Mouse (Mus musculus): Measurements from ENCODE around the gene Nupr1l.

DNA sequence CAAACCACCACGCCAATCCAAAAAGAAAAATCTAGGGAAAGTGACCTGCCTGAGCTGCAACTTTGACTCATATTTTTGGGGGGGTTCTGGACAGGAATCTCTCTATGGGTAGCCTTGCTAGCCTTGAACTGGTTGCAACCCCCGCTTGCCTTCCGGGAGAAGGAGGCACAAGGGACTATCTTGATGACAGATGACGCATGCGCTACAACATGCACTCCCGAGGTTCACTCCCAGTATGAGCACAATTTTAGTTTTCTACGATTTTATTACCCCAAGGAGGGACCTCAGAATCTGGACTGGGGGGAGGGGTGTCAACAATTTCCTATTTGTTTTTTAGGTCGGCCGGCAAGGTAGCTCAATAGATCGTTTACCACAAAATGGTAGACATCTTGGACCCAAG is 22.1 kb upstream of the Nupr1l start:
- TF ChIP-seq CTCF (IDR thresholded peaks at IDR 0.05; ENCODE audit: insufficient read depth, low read length) (no peak), POLR2A (IDR thresholded peaks at IDR 0.05; ENCODE audit: borderline replicate concordance, extremely low read depth, low read depth, low read length) (no peak)
